ENCODE assay signal across 10 mouse cellular contexts in the genomic region with DNA sequence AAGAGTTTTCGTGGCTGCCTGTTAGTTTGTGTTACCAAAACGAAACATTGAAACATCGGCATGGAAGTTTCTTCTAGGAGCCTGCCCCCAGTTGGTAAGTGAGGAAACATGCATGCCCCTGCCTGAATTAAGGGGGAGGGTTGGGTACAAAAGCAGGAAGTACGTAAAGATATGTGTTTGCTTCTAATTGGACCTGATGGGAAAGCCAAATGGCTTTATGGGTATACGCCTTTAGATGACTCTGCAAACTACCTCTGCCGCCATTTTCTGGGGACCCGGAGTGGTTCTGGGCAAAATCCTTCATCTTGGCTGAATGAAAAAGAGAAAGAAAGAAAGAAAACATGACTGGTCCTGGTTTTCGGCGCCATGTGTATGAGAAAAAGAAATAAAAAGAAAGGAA. TPM values are rescaled to one million over a fixed set of nuclear protein-coding genes. Genes with fewer than 3 reads are reported as not detected.
A peak's percentile ranks its signal among the peaks of the same experiment; 100 is the strongest.
DNase-seq lines count a peak whose midpoint lies in the region; ATAC-seq lines count a peak whose summit lies in the region.
"Had no signal": no experiment of that assay in that cellular context is flagged by ENCODE, and none has a peak within 500 bp of the region (broad histone marks: within the 10 kb centered on the region; RNA-seq: fewer than 3 reads in every experiment).

No protein-coding gene starts in this region.

- H3K4me1 ChIP-seq in heart, embryonic 16.5 days (ENCODE audit: control insufficient read depth, insufficient read depth, low read length): no peaks in the 10 kb centered on the region
- H3K4me1 ChIP-seq in heart, embryonic 10.5 days: no peaks in the 10 kb centered on the region
- no peaks in the 10 kb centered on the region for H3K4me1 ChIP-seq in embryonic facial prominence, embryonic 10.5 days
- H3K4me1 ChIP-seq: hindbrain, embryonic 10.5 days had no signal

- no peaks in the 10 kb centered on the region for H3K27me3 ChIP-seq in heart, embryonic 16.5 days (ENCODE audit: control insufficient read depth, insufficient read depth, low read length)
- no peaks in the 10 kb centered on the region for H3K27me3 ChIP-seq in heart, embryonic 10.5 days (ENCODE audit: insufficient read depth, poor library complexity, severe bottlenecking)
- H3K27me3 ChIP-seq in embryonic facial prominence, embryonic 10.5 days (replicated peaks; ENCODE audit: low read depth, poor library complexity, severe bottlenecking): no peaks in the 10 kb centered on the region

- no peak overlapping the region for H3K4me2 ChIP-seq in heart, embryonic 16.5 days (ENCODE audit: low read depth, low read length)

- intact Hi-C loops in gastrocnemius, postnatal 36 days (cut with DNase I): no loop called here

- no peak for ATAC-seq in heart, embryonic 16.5 days (replicated peaks; ENCODE audit: extremely low read depth, insufficient read depth, low FRiP score)
- ATAC-seq: Patski had no signal

- no peak overlapping the region for H3K9ac ChIP-seq in heart, embryonic 16.5 days (ENCODE audit: low read length)

- no peaks in the 10 kb centered on the region for H3K9me3 ChIP-seq in heart, embryonic 16.5 days (replicated peaks; ENCODE audit: control insufficient read depth, low read length)
- H3K9me3 ChIP-seq in heart, embryonic 10.5 days: no peaks in the 10 kb centered on the region
- no peaks in the 10 kb centered on the region for H3K9me3 ChIP-seq in embryonic facial prominence, embryonic 10.5 days
- H3K9me3 ChIP-seq: hindbrain, embryonic 10.5 days had no signal

- H3K4me3 ChIP-seq in heart, embryonic 16.5 days (ENCODE audit: low read length): peak overlapping the region; percentile 37
- H3K4me3 ChIP-seq in heart, embryonic 10.5 days: no peak overlapping the region
- H3K4me3 ChIP-seq in embryonic facial prominence, embryonic 10.5 days: no peak overlapping the region
- H3K4me3 ChIP-seq: hindbrain, embryonic 10.5 days had no signal

- no peaks in the 10 kb centered on the region for H3K36me3 ChIP-seq in heart, embryonic 16.5 days (ENCODE audit: control insufficient read depth, insufficient read depth)
- H3K36me3 ChIP-seq in heart, embryonic 10.5 days: no peaks in the 10 kb centered on the region
- no peaks in the 10 kb centered on the region for H3K36me3 ChIP-seq in embryonic facial prominence, embryonic 10.5 days (replicated peaks)
- H3K36me3 ChIP-seq: hindbrain, embryonic 10.5 days had no signal

- WGBS in heart, embryonic 16.5 days: 81% methylated on average over 9 of the region's 9 CpGs
- 83% methylated on average over 9 of the region's 9 CpGs for WGBS in heart, embryonic 10.5 days
- WGBS in embryonic facial prominence, embryonic 10.5 days: 87% methylated on average over 9 of the region's 9 CpGs

- no peak for DNase-seq in heart, embryonic 10.5 days (ENCODE audit: low spot score)
- peak; percentile 78 for DNase-seq in c-Kit-positive CD71-negative TER-119-negative erythroid progenitor cells, embryonic 14.5 days (ENCODE audit: low read depth)
- peak; percentile 46 for DNase-seq in lung, postnatal 36 days
- DNase-seq in thymus, postnatal 0 days (ENCODE audit: low spot score): peak; percentile 89
- DNase-seq in gastrocnemius, postnatal 36 days: no peak
- DNase-seq in cerebellum, adult 11 months: no peak
- no peak for DNase-seq in embryonic facial prominence, embryonic 10.5 days (ENCODE audit: low spot score)

- no peak overlapping the region for H3K27ac ChIP-seq in heart, embryonic 16.5 days (ENCODE audit: low read length)
- H3K27ac ChIP-seq in heart, embryonic 10.5 days: no peak overlapping the region
- H3K27ac ChIP-seq in embryonic facial prominence, embryonic 10.5 days (replicated peaks): no peak overlapping the region
- H3K27ac ChIP-seq: hindbrain, embryonic 10.5 days had no signal

RNA-seq across cellular contexts. Expression of gene Slfn3, which starts 33.1 kb away (rescaled TPM):
- 1.0 and 2.2 TPM in 2 replicates for polyA plus RNA-seq in heart, embryonic 16.5 days (2015; fragmentation: Nextera tagmentation; extraction: Ambion mirVana)
- polyA plus RNA-seq in heart, embryonic 10.5 days (2016; fragmentation: Nextera tagmentation; extraction: Ambion mirVana): 0.49 and 0.99 TPM in 2 replicates
- polyA plus RNA-seq in thymus, postnatal 0 days (2015; fragmentation: Nextera tagmentation; extraction: Ambion mirVana): 6.1 and 7.3 TPM in 2 replicates
- total RNA-seq in gastrocnemius, postnatal 36 days (2021): under 1 TPM; 0.91 to 0.92 TPM
- polyA plus RNA-seq in embryonic facial prominence, embryonic 10.5 days (2016; fragmentation: Nextera tagmentation; extraction: Ambion mirVana): 0.45 and 0.65 TPM in 2 replicates
- polyA plus RNA-seq: Patski had no signal

RNA-seq across cellular contexts. Expression of gene Slfn4, which starts 49.2 kb away (rescaled TPM):
- 0.05 and 0.20 TPM in 2 replicates for polyA plus RNA-seq in heart, embryonic 16.5 days (2015; fragmentation: Nextera tagmentation; extraction: Ambion mirVana)
- polyA plus RNA-seq in heart, embryonic 10.5 days (2016; fragmentation: Nextera tagmentation; extraction: Ambion mirVana): not detected in 2 replicates
- polyA plus RNA-seq in thymus, postnatal 0 days (2015; fragmentation: Nextera tagmentation; extraction: Ambion mirVana): 0.09 and 0.51 TPM in 2 replicates
- not detected for total RNA-seq in gastrocnemius, postnatal 36 days (2021)
- polyA plus RNA-seq in embryonic facial prominence, embryonic 10.5 days (2016; fragmentation: Nextera tagmentation; extraction: Ambion mirVana): not detected in 2 replicates
- polyA plus RNA-seq: hindbrain, embryonic 10.5 days had no signal

Comparison
In these comparisons a context has a peak if more than half of its experiments do, and no peak if none do; other contexts are left out.
1. DNase-seq: peak in c-Kit-positive CD71-negative TER-119-negative erythroid progenitor cells, embryonic 14.5 days (single experiment), lung, postnatal 36 days (single experiment) and thymus, postnatal 0 days (single experiment); none in heart, embryonic 10.5 days (single experiment), gastrocnemius, postnatal 36 days (0 of 2), cerebellum, adult 11 months (single experiment) and embryonic facial prominence, embryonic 10.5 days (single experiment).